Mouse (Mus musculus) gastrocnemius, postnatal 14 days (tissue): ENCODE data around the gene Meaf6. TPM values are rescaled to one million over a fixed set of nuclear protein-coding genes. Genes with fewer than 3 reads are reported as not detected.

ENCODE experiments used
- total RNA-seq, 2 experiments: library from RNA; stranded (reverse); gene quantifications; 2 replicates each; pipeline ENCODE4 v1.2.3; 2021

Meaf6 gene
- total RNA-seq, 2 experiments from 2014 or later, result 8.4 to 10.1 TPM

Other genes starting within 250 kb of the Meaf6 start
- 1 to 10 TPM; 7.9 to 8.4 TPM for gene Yrdc, start 234.5 kb upstream of the Meaf6 start, total RNA-seq
- gene 1110065P20Rik, start 233.9 kb upstream of the Meaf6 start, total RNA-seq, result 10 to 100 TPM; 20.2 to 21.4 TPM
- under 1 TPM; 0.16 TPM for gene Maneal, start 223.0 kb upstream of the Meaf6 start, total RNA-seq
- gene Epha10, start 204.2 kb upstream of the Meaf6 start, total RNA-seq, result not detected
- 1 to 10 TPM; 5.9 to 7.3 TPM for gene 9930104L06Rik, start 148.1 kb upstream of the Meaf6 start, total RNA-seq
- gene Cdca8, start 145.8 kb upstream of the Meaf6 start, total RNA-seq, result 1 to 10 TPM; 3.8 to 4.0 TPM
- gene Rspo1, start 98.7 kb upstream of the Meaf6 start, total RNA-seq, result under 1 TPM in 1 of 2 experiments, not detected in 1; 0.33 TPM
- gene Gnl2, start 68.5 kb upstream of the Meaf6 start, total RNA-seq, result 10 to 100 TPM; 27.2 to 29.3 TPM
- gene Dnali1, start 19.4 kb upstream of the Meaf6 start, total RNA-seq, result not detected
- 1 to 10 TPM; 5.6 to 5.8 TPM for gene Snip1, start 18.5 kb upstream of the Meaf6 start, total RNA-seq
- gene Zc3h12a, start 42.7 kb downstream of the Meaf6 start, total RNA-seq, result 1 to 10 TPM; 1.5 to 2.5 TPM